Mouse (Mus musculus) bone marrow macrophage, adult 2 months (primary cell): ENCODE data around the gene Slc4a8.
"Not testable (repeated sequence)": the region's sequence is repeated elsewhere in the genome, so short reads cannot be mapped to it uniquely, and the experiment has no call there.

Experiments used
- CTCF ChIP-seq: IDR thresholded peaks from 2 replicates; pipeline ENCODE4 v1.5.1; 2012; ENCODE audit warnings: low read depth, mild to moderate bottlenecking, low read length, moderate library complexity
- POLR2A ChIP-seq: IDR thresholded peaks from 2 replicates; pipeline ENCODE4 v1.6.1; 2012; ENCODE audit warnings: mild to moderate bottlenecking, low read depth, low read length, borderline replicate concordance

DNA sequence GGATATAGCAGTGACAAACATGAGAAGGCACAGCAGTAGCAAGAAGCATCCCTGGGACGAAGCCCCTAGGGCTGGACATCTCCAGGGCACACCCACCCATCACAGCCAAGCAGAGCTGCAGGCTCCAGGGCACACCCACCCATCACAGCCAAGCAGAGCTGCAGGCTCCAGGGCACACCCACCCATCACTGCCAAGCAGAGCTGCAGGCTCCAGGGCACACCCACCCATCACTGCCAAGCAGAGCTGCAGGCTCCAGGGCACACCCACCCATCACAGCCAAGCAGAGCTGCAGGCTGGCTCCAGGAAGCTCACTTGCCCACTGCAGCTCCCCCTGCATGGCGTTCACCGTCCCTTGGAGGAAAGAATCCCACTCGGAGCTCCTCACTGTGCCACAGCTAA lies 60.8 kb downstream of the Slc4a8 start:
- not testable (repeated sequence) for TF ChIP-seq POLR2A, CTCF
